Mouse (Mus musculus): ENCODE data around the gene Fbxo22. TPM values are rescaled to one million over a fixed set of nuclear protein-coding genes. Genes with fewer than 3 reads are reported as not detected.

The Fbxo22 gene
- polyA plus RNA-seq (2012; ENCODE audit: low replicate concordance) = 5.8 and 28.0 TPM in 2 replicates

DNA sequence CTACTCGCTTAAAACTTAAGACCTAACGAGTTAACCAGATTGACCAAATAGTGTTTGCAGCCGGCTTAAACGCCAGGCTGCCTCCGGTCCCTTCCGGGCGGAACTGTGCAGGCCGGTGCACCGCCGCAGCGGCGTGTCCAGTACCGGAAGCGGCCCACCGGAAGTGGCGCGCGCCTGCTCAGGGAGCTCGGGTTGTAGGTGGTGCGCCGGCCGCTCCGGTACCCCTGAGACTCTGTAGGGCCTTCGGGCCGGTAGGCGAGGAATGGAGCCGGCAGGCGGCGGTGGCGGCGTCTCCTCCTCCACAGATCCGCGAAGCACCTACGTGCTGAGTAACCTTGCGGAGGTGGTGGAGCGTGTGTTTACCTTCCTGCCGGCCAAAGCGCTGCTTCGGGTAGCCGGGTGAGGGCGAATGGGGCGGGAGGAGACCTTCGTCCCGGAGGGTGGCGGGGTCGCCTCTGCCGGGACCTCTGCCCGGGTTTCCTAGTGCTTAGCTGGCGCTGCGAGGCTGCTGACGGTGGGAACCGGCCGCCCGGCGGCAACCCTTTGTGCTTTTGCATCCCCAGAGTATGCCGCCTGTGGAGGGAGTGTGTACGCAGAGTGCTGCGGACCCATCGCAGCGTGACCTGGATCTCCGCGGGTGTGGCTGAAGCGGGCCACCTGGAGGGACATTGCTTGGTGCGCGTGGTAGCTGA is at the start of gene Fbxo22:
Gene Fbxo22, plus strand, starts transcription at position 136 of the 692 bp plus-strand sequence.

Other genes starting within 250 kb of the Fbxo22 start
- not detected in 2 replicates for gene Chrna5, start 228.0 kb upstream of the Fbxo22 start, polyA plus RNA-seq (2012; ENCODE audit: low replicate concordance)
- not detected in 2 replicates for gene Chrna3, start 182.4 kb upstream of the Fbxo22 start, polyA plus RNA-seq (2012; ENCODE audit: low replicate concordance)
- 0.05 and 0.06 TPM in 2 replicates for gene Chrnb4, start 160.1 kb upstream of the Fbxo22 start, polyA plus RNA-seq (2012; ENCODE audit: low replicate concordance)
- gene Ube2q2, start 60.1 kb upstream of the Fbxo22 start, polyA plus RNA-seq (2012; ENCODE audit: low replicate concordance) = 45.6 and 61.4 TPM in 2 replicates
- gene Nrg4, start 117.9 kb downstream of the Fbxo22 start, polyA plus RNA-seq (2012; ENCODE audit: low replicate concordance) = not detected in 2 replicates
- not detected in 2 replicates for gene Tmem266, start 118.0 kb downstream of the Fbxo22 start, polyA plus RNA-seq (2012; ENCODE audit: low replicate concordance)